Mouse (Mus musculus): ENCODE results near the gene Usp19. TPM values are rescaled to one million over a fixed set of nuclear protein-coding genes. Genes with fewer than 3 reads are reported as not detected.

Gene Usp19
- total and polyA plus RNA-seq, 3 experiments = 44.7 to 197 (median 87.7) TPM

DNA sequence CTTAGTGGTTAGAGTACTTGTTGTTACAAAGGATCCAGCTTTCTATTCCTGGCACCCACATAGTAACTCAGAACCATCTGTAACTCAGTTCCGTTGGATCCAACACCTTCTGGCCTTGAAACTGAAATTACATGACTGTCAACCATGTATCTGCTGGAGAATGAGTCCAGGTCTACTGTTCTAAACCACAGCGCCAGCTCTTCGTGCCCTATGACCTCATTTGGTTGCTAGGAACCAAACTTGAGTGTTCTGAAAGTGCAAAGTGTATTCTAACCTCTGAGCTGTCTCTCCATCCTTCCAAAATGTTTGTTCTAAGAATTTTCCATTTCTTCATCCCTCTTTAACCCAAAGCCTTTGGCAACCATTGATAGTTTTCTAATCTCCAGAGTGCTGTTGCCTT is 55.6 kb downstream of the Usp19 start:
- peaks cover 92% of the 10 kb centered on the region for H3K36me3 ChIP-seq (replicated peaks)
- H3K4me3 ChIP-seq (ENCODE audit: low read depth, low read length) = no peak overlapping the region
- no peaks in the 10 kb centered on the region for H3K27me3 ChIP-seq (ENCODE audit: insufficient read depth, low read length)
- ATAC-seq (ENCODE audit: extremely low read depth, insufficient number of reproducible peaks, low FRiP score, poor library complexity, severe bottlenecking) (no peak), DNase-seq (ENCODE audit: low spot score) (no peak)
- H3K4me1 ChIP-seq (ENCODE audit: insufficient read depth, low read depth, low read length) = peaks cover 6% of the 10 kb centered on the region; the same call in 1 of the 2 replicates
- TF ChIP-seq POLR2AphosphoS5 (IDR thresholded peaks at IDR 0.05; ENCODE audit: insufficient replicate concordance, low read depth, low read length) (no peak), CTCF (IDR thresholded peaks at IDR 0.05; ENCODE audit: low read depth, low read length) (no peak)
- H3K9me3 ChIP-seq (replicated peaks) = no peaks in the 10 kb centered on the region

DNA sequence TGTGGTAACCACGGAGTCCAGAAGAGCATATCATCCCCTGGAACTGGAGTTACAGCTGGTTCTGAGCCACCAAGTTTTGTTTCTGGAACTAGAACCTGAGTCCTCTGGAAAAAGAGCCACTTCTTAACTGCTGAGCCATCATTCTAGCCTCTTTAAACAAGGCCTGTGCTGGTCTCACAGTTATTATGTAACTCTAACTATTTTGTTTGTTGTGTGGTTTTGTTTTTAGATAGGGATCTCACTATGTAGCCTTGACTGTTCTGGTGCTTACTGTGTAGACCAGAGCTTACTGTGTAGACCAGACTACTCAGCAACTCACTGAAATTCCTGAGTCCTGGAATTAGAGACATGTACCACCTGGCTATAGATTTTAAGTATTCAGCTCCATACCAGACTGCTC is 56.5 kb downstream of the Usp19 start:
- ATAC-seq (ENCODE audit: extremely low read depth, insufficient number of reproducible peaks, low FRiP score, poor library complexity, severe bottlenecking) (no peak), DNase-seq (ENCODE audit: low spot score) (no peak)
- Histone ChIP-seq H3K4me3 (ENCODE audit: low read depth, low read length) (no peak overlapping the region), H3K36me3 (replicated peaks) (peaks cover 91% of the 10 kb centered on the region), H3K4me1 (ENCODE audit: insufficient read depth, low read depth, low read length) (peaks cover 8% of the 10 kb centered on the region), H3K27me3 (ENCODE audit: insufficient read depth, low read length) (no peaks in the 10 kb centered on the region), H3K9me3 (replicated peaks) (no peaks in the 10 kb centered on the region)
- TF ChIP-seq GATA1 (IDR thresholded peaks at IDR 0.05; ENCODE audit: borderline replicate concordance, low read length) = no peak
- TF ChIP-seq GATA2 (IDR thresholded peaks at IDR 0.05; ENCODE audit: borderline replicate concordance, low read depth, low read length) = no peak
- no peak for TF ChIP-seq POLR2AphosphoS5 (IDR thresholded peaks at IDR 0.05; ENCODE audit: insufficient replicate concordance, low read depth, low read length)
- no peak for TF ChIP-seq CTCF (IDR thresholded peaks at IDR 0.05; ENCODE audit: low read depth, low read length)
- no peak for TF ChIP-seq TAL1 (conservative IDR thresholded peaks at IDR 0.05; ENCODE audit: low read depth, low read length)

Other genes with a start within 250 kb of the Usp19 start
Only the 20 nearest of the 23 such genes appear.
- 0.90 and 1.2 TPM in 2 replicates for gene Amt, start 193.7 kb upstream of the Usp19 start, total RNA-seq (2014; fragmentation: Nextera tagmentation)
- 0.44 and 0.93 TPM in 2 replicates for gene Amt, start 193.7 kb upstream of the Usp19 start, total RNA-seq (2017)
- 0.03 and 0.09 TPM in 2 replicates for gene Amt, start 193.7 kb upstream of the Usp19 start, polyA plus RNA-seq (2012)
- gene Rhoa, start 184.5 kb upstream of the Usp19 start, total RNA-seq (2014; fragmentation: Nextera tagmentation) = 409 and 426 TPM in 2 replicates
- gene Rhoa, start 184.5 kb upstream of the Usp19 start, total RNA-seq (2017) = 215 and 235 TPM in 2 replicates
- gene Rhoa, start 184.5 kb upstream of the Usp19 start, polyA plus RNA-seq (2012) = 122 and 136 TPM in 2 replicates
- 24.2 TPM in 2 replicates for gene Tcta, start 184.4 kb upstream of the Usp19 start, total RNA-seq (2014; fragmentation: Nextera tagmentation)
- 11.9 and 14.6 TPM in 2 replicates for gene Tcta, start 184.4 kb upstream of the Usp19 start, total RNA-seq (2017)
- 1.5 and 3.6 TPM in 2 replicates for gene Tcta, start 184.4 kb upstream of the Usp19 start, polyA plus RNA-seq (2012)
- gene Gpx1, start 151.7 kb upstream of the Usp19 start, total RNA-seq (2014; fragmentation: Nextera tagmentation) = 1,641 and 1,695 TPM in 2 replicates
- 1,228 and 1,354 TPM in 2 replicates for gene Gpx1, start 151.7 kb upstream of the Usp19 start, total RNA-seq (2017)
- 470 and 543 TPM in 2 replicates for gene Gpx1, start 151.7 kb upstream of the Usp19 start, polyA plus RNA-seq (2012)
- 126 and 131 TPM in 2 replicates for gene Usp4, start 142.7 kb upstream of the Usp19 start, total RNA-seq (2014; fragmentation: Nextera tagmentation)
- gene Usp4, start 142.7 kb upstream of the Usp19 start, total RNA-seq (2017) = 76.5 and 78.6 TPM in 2 replicates
- 60.8 and 97.3 TPM in 2 replicates for gene Usp4, start 142.7 kb upstream of the Usp19 start, polyA plus RNA-seq (2012)
- not detected in 2 replicates for gene 1700102P08Rik, start 97.8 kb upstream of the Usp19 start, total RNA-seq (2014; fragmentation: Nextera tagmentation)
- gene 1700102P08Rik, start 97.8 kb upstream of the Usp19 start, total RNA-seq (2017) = 0.44 and 1.3 TPM in 2 replicates
- gene 1700102P08Rik, start 97.8 kb upstream of the Usp19 start, polyA plus RNA-seq (2012) = 0.29 and 0.81 TPM in 2 replicates
- gene Ccdc36, start 62.1 kb upstream of the Usp19 start, total RNA-seq (2014; fragmentation: Nextera tagmentation) = not detected in 2 replicates
- 0.22 TPM in 1 of 2 replicates, not detected in the other for gene Ccdc36, start 62.1 kb upstream of the Usp19 start, total RNA-seq (2017)
- gene Ccdc36, start 62.1 kb upstream of the Usp19 start, polyA plus RNA-seq (2012) = not detected in 2 replicates
- gene BC048562, start 54.1 kb upstream of the Usp19 start, total RNA-seq (2014; fragmentation: Nextera tagmentation) = not detected in 2 replicates
- 0.22 TPM in 1 of 2 replicates, not detected in the other for gene BC048562, start 54.1 kb upstream of the Usp19 start, total RNA-seq (2017)
- 0.08 TPM in 1 of 2 replicates, not detected in the other for gene BC048562, start 54.1 kb upstream of the Usp19 start, polyA plus RNA-seq (2012)
- 52.4 and 53.0 TPM in 2 replicates for gene Ccdc71, start 30.1 kb upstream of the Usp19 start, total RNA-seq (2014; fragmentation: Nextera tagmentation)
- gene Ccdc71, start 30.1 kb upstream of the Usp19 start, total RNA-seq (2017) = 20.3 and 22.3 TPM in 2 replicates
- gene Ccdc71, start 30.1 kb upstream of the Usp19 start, polyA plus RNA-seq (2012) = 24.1 and 25.6 TPM in 2 replicates
- 14.7 and 21.2 TPM in 2 replicates for gene Klhdc8b, start 29.0 kb upstream of the Usp19 start, total RNA-seq (2014; fragmentation: Nextera tagmentation)
- 52.8 and 63.1 TPM in 2 replicates for gene Klhdc8b, start 29.0 kb upstream of the Usp19 start, total RNA-seq (2017)
- gene Klhdc8b, start 29.0 kb upstream of the Usp19 start, polyA plus RNA-seq (2012) = 112 and 116 TPM in 2 replicates
- 0.15 TPM in 1 of 2 replicates, not detected in the other for gene Lamb2, start 10.9 kb upstream of the Usp19 start, total RNA-seq (2014; fragmentation: Nextera tagmentation)
- 0.11 and 0.17 TPM in 2 replicates for gene Lamb2, start 10.9 kb upstream of the Usp19 start, total RNA-seq (2017)
- 0.07 TPM in 2 replicates for gene Lamb2, start 10.9 kb upstream of the Usp19 start, polyA plus RNA-seq (2012)
- gene Qars, start 17.1 kb downstream of the Usp19 start, total RNA-seq (2014; fragmentation: Nextera tagmentation) = 320 and 349 TPM in 2 replicates
- 196 and 201 TPM in 2 replicates for gene Qars, start 17.1 kb downstream of the Usp19 start, total RNA-seq (2017)
- gene Qars, start 17.1 kb downstream of the Usp19 start, polyA plus RNA-seq (2012) = 138 and 248 TPM in 2 replicates
- gene Qrich1, start 26.2 kb downstream of the Usp19 start, total RNA-seq (2014; fragmentation: Nextera tagmentation) = 179 and 214 TPM in 2 replicates
- 150 and 161 TPM in 2 replicates for gene Qrich1, start 26.2 kb downstream of the Usp19 start, total RNA-seq (2017)
- gene Qrich1, start 26.2 kb downstream of the Usp19 start, polyA plus RNA-seq (2012) = 99.7 and 143 TPM in 2 replicates
- gene Impdh2, start 69.7 kb downstream of the Usp19 start, total RNA-seq (2014; fragmentation: Nextera tagmentation) = 145 and 154 TPM in 2 replicates
- 247 and 299 TPM in 2 replicates for gene Impdh2, start 69.7 kb downstream of the Usp19 start, total RNA-seq (2017)
- 167 and 176 TPM in 2 replicates for gene Impdh2, start 69.7 kb downstream of the Usp19 start, polyA plus RNA-seq (2012)
- gene Ndufaf3, start 76.8 kb downstream of the Usp19 start, total RNA-seq (2014; fragmentation: Nextera tagmentation) = 25.6 and 31.8 TPM in 2 replicates
- gene Ndufaf3, start 76.8 kb downstream of the Usp19 start, total RNA-seq (2017) = 16.9 and 29.4 TPM in 2 replicates
- 11.7 and 17.7 TPM in 2 replicates for gene Ndufaf3, start 76.8 kb downstream of the Usp19 start, polyA plus RNA-seq (2012)
- 48.3 and 49.1 TPM in 2 replicates for gene Dalrd3, start 79.3 kb downstream of the Usp19 start, total RNA-seq (2014; fragmentation: Nextera tagmentation)
- 48.3 and 65.3 TPM in 2 replicates for gene Dalrd3, start 79.3 kb downstream of the Usp19 start, total RNA-seq (2017)
- gene Dalrd3, start 79.3 kb downstream of the Usp19 start, polyA plus RNA-seq (2012) = 101 and 121 TPM in 2 replicates
- 22.6 and 27.6 TPM in 2 replicates for gene Wdr6, start 88.1 kb downstream of the Usp19 start, total RNA-seq (2014; fragmentation: Nextera tagmentation)
- 36.3 and 39.2 TPM in 2 replicates for gene Wdr6, start 88.1 kb downstream of the Usp19 start, total RNA-seq (2017)
- 16.9 and 30.0 TPM in 2 replicates for gene Wdr6, start 88.1 kb downstream of the Usp19 start, polyA plus RNA-seq (2012)
- gene P4htm, start 107.1 kb downstream of the Usp19 start, total RNA-seq (2014; fragmentation: Nextera tagmentation) = 1.7 and 1.9 TPM in 2 replicates
- 2.0 and 2.6 TPM in 2 replicates for gene P4htm, start 107.1 kb downstream of the Usp19 start, total RNA-seq (2017)
- 5.4 and 5.7 TPM in 2 replicates for gene P4htm, start 107.1 kb downstream of the Usp19 start, polyA plus RNA-seq (2012)
- gene Arih2, start 158.8 kb downstream of the Usp19 start, total RNA-seq (2014; fragmentation: Nextera tagmentation) = 77.4 and 83.1 TPM in 2 replicates
- 86.9 and 91.4 TPM in 2 replicates for gene Arih2, start 158.8 kb downstream of the Usp19 start, total RNA-seq (2017)
- gene Arih2, start 158.8 kb downstream of the Usp19 start, polyA plus RNA-seq (2012) = 146 and 153 TPM in 2 replicates
- gene Slc25a20, start 171.5 kb downstream of the Usp19 start, total RNA-seq (2014; fragmentation: Nextera tagmentation) = 17.4 and 17.8 TPM in 2 replicates
- gene Slc25a20, start 171.5 kb downstream of the Usp19 start, total RNA-seq (2017) = 30.3 TPM in 2 replicates
- gene Slc25a20, start 171.5 kb downstream of the Usp19 start, polyA plus RNA-seq (2012) = 5.5 and 7.7 TPM in 2 replicates

Data from G1E (cell line).